Mouse (Mus musculus) spleen, postnatal 4 days (tissue): ENCODE measurements around the gene Maml2.

Experiments
- DNase-seq, 2 experiments: peaks; one replicate each; pipeline ENCODE4 v3.0.0; 2022; ENCODE audit warnings: low spot score in 2 of 2

Maml2 gene

GRCm38 (mm10) chr9:13613325-13614268 is 315.8 kb downstream of the Maml2 start:
- no peak for DNase-seq

DNA sequence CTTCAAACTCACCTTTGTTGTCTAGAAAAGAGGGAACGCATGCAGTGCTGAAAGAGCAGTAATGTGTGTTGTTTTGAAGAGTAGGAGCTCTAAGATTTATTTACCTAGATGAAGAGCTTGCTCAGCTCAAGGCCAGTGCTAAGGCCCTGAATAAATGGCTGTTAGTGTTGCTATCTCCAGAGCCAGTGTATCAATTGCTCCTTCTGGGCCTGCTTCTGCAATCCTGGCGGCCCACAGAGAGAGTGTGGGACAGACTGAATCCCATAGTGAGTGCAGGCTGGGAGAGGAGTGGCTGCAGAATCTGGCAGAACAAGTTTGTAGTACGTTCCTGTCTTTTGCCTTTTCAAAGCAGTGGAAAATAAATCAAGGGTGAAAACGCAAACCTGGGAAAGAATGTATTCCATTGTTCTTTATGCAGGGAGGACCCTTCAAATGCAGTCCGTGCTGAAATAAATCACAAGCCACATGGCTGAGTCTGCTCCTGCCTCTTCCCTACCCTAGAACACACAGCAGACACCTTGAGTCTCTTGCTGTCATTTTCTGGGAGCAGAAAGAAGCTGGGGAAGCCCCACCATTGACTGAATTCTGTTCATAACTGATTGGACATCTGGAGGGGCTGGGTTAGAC is 318.7 kb downstream of the Maml2 start:
- DNase-seq, result no peak

DNA sequence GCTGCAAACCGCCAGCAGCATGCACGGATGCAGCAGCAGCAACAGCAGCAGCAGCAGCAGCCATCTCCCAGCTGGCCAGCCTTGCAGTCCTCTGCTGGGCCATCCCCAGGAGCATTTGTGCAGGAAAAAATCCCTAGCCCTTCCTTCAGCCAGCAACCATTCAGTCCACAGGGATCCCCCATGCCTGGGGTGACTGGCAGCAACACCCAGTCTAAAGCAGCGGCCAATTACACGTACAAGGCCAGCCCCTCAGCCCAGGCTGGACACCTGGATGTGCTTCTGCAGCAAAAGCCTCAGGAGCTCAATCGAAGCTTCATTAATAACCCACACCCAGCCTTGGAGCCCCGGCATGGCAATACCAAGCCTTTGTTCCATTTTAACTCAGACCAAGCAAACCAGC is 323.0 kb downstream of the Maml2 start:
- DNase-seq, result no peak

DNA sequence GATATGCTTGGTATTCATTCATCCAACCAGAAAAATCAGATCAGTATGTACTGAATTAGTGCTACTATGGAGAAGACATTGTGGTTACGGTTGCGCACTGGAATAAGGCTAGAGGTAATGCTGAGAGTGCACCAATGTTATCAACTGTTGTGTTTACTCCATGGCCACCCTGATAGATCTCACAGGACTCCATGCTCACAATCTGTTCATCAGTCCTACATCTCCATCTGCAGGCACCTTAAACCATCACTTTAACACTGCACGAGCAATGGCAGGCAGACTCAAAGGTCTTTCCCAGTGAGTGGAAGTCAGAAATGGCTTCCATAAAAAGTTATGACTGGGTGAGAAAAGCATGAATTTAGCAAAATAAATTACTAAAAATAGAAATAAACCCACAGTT is 324.2 kb downstream of the Maml2 start:
- DNase-seq, result no peak

- no peak for DNase-seq
Observed at GRCm38 (mm10) chr9:13622426-13622825, 324.7 kb downstream of the Maml2 start.

DNA sequence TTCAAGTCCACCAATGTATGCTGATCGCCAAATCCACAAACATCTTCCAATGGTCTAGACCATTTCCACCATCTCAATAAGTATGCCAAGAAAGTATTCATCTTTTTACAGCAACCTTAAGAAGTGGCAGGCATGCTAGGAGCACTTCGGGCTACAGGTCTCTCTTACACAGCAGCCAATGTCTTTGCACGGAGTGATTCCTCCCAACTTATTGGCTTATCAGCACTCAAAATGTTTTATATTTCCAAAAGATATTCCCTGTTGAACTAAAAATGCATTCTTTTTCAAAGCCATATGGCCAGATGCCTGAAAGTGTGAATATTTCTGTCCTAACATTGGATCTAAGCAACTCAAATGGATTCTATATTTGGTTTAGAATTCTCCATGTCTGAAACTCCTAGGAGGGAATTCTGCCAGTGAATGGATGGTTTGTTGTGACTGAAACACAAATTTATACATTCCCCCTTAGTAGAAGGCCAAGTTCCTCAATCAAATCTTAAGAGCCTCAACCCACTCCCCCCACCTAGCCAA is 326.2 kb downstream of the Maml2 start:
- no peak for DNase-seq

- no peak for DNase-seq
Observed at GRCm38 (mm10) chr9:13624780-13625179, 327.0 kb downstream of the Maml2 start.

DNA sequence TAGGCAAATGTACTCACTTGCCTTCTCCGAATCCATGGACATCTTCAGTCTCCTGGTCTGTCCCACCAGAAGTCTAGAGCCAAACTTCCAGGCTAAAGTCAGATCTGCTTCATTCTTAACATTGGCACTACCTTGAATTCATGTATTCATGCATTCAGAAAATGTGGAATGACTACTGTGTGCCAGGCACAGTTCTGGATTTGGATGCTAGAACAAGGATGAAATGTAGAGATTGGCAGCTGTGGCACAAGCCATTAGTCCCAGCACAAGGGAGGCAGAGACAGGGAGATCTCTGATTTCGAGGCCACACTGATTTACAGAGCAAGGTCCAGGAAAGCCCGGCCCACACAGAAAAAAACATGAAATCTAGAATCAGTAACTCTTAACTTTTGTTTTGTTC is 327.5 kb downstream of the Maml2 start:
- no peak for DNase-seq

DNA sequence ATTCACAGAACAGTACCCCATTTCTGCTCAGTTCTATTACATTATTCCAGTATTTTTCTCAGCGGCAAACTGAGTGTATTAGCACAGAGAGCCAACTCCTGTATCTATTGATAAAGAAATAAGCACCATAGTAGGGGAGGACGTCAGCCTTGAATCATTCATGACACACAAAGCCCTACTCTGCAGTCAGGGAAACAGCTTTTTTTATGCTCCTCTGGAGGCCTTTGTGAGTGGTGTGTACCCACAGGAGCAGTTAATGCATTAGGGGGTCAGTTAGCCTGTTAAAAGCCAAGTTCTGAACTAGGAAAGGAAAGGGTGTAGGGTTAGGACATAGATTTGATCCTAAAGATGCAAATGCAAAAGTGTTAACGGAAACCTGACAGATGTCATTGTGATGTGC is 328.7 kb downstream of the Maml2 start:
- no peak for DNase-seq

- no peak for DNase-seq
Observed at GRCm38 (mm10) chr9:13633371-13633770, 335.6 kb downstream of the Maml2 start.

- no peak for DNase-seq
Observed at GRCm38 (mm10) chr9:13639655-13640054, 341.9 kb downstream of the Maml2 start.

- DNase-seq, result no peak
Observed at GRCm38 (mm10) chr9:13645153-13645552, 347.4 kb downstream of the Maml2 start.

DNA sequence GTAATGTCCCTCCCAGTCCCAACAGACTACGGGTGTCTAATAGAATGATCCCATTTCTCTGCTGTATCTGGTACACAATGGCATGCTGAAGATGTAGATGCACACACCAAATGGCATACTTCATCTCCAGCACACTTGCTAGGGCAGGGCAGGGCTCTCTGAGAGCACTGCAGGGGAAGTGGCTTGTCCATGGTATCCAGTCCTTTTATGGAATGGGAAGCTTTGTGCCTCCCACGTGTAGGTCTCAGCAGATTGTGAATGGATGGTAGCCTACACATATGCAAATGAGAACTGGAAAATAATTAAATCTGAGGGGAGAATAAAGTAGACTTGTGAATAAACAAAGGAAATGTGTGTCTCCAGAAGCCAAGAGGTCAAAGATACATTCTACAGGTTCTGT is 353.3 kb downstream of the Maml2 start:
- no peak for DNase-seq

GRCm38 (mm10) chr9:13651828-13652227 is 354.1 kb downstream of the Maml2 start:
- no peak for DNase-seq

DNA sequence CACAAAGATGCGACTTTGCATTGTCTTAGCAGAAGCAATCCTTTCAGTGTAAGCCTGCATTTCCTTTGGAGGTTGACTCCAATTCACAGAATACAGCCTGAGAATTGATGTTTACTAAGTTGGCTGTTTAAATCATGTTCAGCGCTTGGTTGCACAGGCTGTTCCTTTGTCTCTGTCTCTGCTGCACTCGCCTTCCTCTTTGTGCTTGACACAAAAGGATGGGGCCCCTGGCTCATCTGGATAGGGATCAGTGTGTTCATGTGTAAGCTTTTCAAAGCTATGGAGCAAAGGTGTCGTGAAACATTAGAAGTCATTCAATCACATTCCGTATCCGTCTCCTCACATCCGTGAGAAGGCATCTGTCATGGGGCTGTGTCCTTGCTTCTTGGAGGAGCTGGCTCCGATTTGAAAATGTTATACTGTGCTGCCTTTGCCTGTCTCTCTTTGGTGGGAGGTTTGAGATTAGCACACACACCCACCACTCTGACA is 354.7 kb downstream of the Maml2 start:
- no peak for DNase-seq

DNA sequence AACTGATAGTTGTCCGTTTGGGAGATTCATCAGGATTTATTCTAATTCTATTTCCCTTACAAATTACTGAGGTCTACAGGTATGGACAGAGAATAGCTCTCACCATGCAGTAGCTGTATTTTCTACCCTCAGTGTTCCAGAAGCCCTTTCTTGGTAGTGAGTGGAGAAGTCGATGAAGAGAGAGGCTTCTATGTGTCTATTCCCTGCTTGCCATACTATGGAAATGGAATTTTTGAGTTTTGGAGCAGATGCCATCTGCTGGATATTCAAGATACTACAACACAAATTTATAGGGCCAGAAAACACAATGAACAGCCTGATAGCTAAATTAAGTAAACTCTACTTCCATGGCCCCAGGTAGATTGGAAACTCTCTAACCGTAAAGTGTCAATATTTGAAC is 355.2 kb downstream of the Maml2 start:
- DNase-seq, result no peak

- DNase-seq, result no peak
Observed at GRCm38 (mm10) chr9:13661768-13662623, 364.2 kb downstream of the Maml2 start.

DNA sequence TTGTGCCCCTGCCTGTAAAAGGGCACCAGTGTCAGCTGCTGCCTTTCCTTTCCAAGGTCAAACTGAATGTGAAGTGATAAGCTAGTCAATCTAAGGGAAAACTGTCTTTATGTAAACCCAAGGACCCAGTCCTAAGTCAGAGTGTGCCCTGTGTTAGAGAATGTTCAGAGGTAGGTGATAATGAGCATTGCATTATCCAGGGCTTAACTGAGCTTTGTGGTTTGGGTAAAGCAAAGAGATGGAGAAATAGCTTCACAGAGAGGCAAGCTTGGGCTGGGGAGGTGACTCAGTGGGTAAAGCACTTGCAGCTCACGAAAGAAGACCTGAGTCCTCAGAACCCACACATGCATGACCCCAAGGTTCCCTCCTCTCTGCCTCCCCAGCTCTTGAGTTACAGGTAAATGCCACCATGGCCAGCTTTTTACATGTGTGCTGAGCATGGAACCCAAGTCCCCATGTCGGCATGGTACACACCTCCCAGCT is 367.8 kb downstream of the Maml2 start:
- DNase-seq, result no peak

- DNase-seq, result no peak
Observed at GRCm38 (mm10) chr9:13667955-13668354, 370.2 kb downstream of the Maml2 start.

DNA sequence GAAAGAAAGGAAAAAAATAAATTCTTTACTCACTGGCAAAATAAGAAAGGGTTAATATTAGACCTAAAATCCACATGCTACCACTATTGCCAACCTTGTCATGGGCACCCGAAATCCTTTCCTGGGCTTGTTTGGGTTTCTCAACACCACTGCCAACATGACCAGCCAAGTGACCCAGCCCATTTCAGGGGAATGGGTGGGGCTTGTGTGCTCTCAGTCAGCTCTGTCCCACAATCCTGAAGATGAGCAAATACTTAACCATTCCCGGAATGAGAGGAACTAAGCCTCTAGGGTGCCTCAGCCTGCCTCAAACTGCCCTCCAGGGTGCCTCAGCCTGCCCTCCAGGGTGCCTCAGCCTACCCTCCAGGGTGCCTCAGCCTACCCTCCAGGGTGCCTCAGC is 371.0 kb downstream of the Maml2 start:
- DNase-seq, result no peak

DNA sequence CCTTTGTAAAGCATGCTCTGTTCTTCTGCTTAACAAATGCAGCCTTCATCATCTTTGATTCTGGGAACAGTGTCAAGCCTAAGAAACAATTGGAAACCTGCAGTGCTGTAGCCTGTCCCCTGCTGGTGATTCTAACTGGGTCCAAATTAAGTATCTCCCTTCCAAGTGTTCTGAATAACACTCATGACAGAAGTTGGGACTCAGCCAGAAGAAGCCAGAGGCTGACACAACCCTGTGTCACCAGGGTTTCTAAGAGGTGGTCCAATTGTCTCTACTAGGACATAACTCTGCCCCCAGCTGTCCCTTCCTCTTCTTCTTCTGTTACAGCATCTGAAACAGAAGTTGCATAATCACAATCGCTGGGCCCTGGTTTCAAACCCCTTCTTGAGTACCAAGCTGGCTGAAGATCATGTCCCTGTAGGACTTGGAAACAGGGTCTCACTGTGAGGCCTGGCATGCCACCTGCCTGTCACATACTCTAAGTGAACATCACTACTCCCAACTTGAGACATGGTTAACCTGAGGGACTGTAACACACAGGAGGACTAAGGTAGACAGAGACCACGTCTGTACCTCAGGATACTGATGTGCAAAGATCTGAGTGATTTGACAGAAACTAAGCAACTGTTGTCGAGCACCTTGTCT is 373.5 kb downstream of the Maml2 start:
- no peak for DNase-seq
